Mouse (Mus musculus): Measurements from ENCODE around the gene Gfm1.

GRCm38 (mm10) chr3:67485233-67485632 lies 55.3 kb downstream of the Gfm1 start:
- TF ChIP-seq TAL1 (IDR thresholded peaks at IDR 0.05; ENCODE audit: low read length) (no peak), GATA1 (IDR thresholded peaks at IDR 0.05; ENCODE audit: low read length) (no peak)
